In genomic region chr13:101883177-101883576, GRCm38 (mm10) we compare ENCODE assay signal across 31 mouse cellular contexts.
"Had no signal": no experiment of that assay in that cellular context is flagged by ENCODE, and none has a peak within 500 bp of the region (broad histone marks: within the 10 kb centered on the region; RNA-seq: fewer than 3 reads in every experiment).

No protein-coding gene starts in this region.

- H3K4me2 ChIP-seq: limb, embryonic 12.5 days; limb, embryonic 13.5 days; limb, embryonic 15.5 days; liver, embryonic 11.5 days; liver, embryonic 12.5 days; liver, embryonic 13.5 days; liver, embryonic 15.5 days; lung, embryonic 14.5 days; lung, embryonic 15.5 days; midbrain, embryonic 11.5 days; midbrain, embryonic 12.5 days; midbrain, embryonic 13.5 days; midbrain, embryonic 15.5 days had no signal

- H3K36me3 ChIP-seq: limb, embryonic 10.5 days; limb, embryonic 12.5 days; limb, embryonic 13.5 days; limb, embryonic 15.5 days; liver, embryonic 12.5 days; liver, embryonic 13.5 days; liver, embryonic 15.5 days; lung, embryonic 15.5 days; midbrain, embryonic 10.5 days; midbrain, embryonic 12.5 days; midbrain, embryonic 13.5 days; midbrain, embryonic 15.5 days had no signal

- H3K9me3 ChIP-seq: limb, embryonic 10.5 days; limb, embryonic 12.5 days; limb, embryonic 15.5 days; liver, embryonic 12.5 days; liver, embryonic 13.5 days; liver, embryonic 15.5 days; lung, embryonic 15.5 days; midbrain, embryonic 10.5 days; midbrain, embryonic 12.5 days; midbrain, embryonic 13.5 days; midbrain, embryonic 15.5 days had no signal

- H3K27ac ChIP-seq: limb, embryonic 10.5 days; limb, embryonic 12.5 days; limb, embryonic 13.5 days; limb, embryonic 15.5 days; liver, embryonic 12.5 days; liver, embryonic 13.5 days; liver, embryonic 14.5 days; liver, embryonic 15.5 days; lung, embryonic 15.5 days; macrophage; midbrain, embryonic 10.5 days; midbrain, embryonic 12.5 days; midbrain, embryonic 13.5 days; midbrain, embryonic 15.5 days had no signal

- H3K4me1 ChIP-seq: limb, embryonic 15.5 days; liver, embryonic 12.5 days; liver, embryonic 13.5 days; liver, embryonic 15.5 days; lung, embryonic 15.5 days; midbrain, embryonic 10.5 days; midbrain, embryonic 12.5 days; midbrain, embryonic 13.5 days; midbrain, embryonic 15.5 days had no signal

- DNase-seq: left cerebral cortex, postnatal 4 days; liver; liver, embryonic 13.5 days; liver, postnatal 0 days; lung, adult 18-20 months; lung, adult 2 months; lung, embryonic 14.5 days; lung, postnatal 10 days; lung, postnatal 14 days; lung, postnatal 36 days; lung, postnatal 4 days; midbrain, embryonic 14.5 days had no signal

- H3K4me3 ChIP-seq: limb, embryonic 10.5 days; limb, embryonic 12.5 days; limb, embryonic 13.5 days; limb, embryonic 15.5 days; liver, embryonic 12.5 days; liver, embryonic 13.5 days; liver, embryonic 15.5 days; lung, embryonic 15.5 days; megakaryocyte, embryonic 14.5 days; midbrain, embryonic 10.5 days; midbrain, embryonic 12.5 days; midbrain, embryonic 13.5 days; midbrain, embryonic 15.5 days; myocyte had no signal

- H3K27me3 ChIP-seq: limb, embryonic 12.5 days; limb, embryonic 13.5 days; limb, embryonic 15.5 days; liver, embryonic 13.5 days; liver, embryonic 15.5 days; lung, embryonic 15.5 days; megakaryocyte, embryonic 14.5 days; midbrain, embryonic 12.5 days; midbrain, embryonic 13.5 days; midbrain, embryonic 15.5 days had no signal

- H3K9ac ChIP-seq: limb, embryonic 12.5 days; limb, embryonic 13.5 days; limb, embryonic 15.5 days; liver, embryonic 12.5 days; liver, embryonic 13.5 days; liver, embryonic 14.5 days; liver, embryonic 15.5 days; liver, postnatal 0 days; lung, embryonic 14.5 days; lung, embryonic 15.5 days; midbrain, embryonic 12.5 days; midbrain, embryonic 13.5 days; midbrain, embryonic 15.5 days had no signal

- ATAC-seq: liver, embryonic 12.5 days; liver, postnatal 0 days; lung, postnatal 0 days; midbrain, embryonic 13.5 days; midbrain, embryonic 15.5 days; midbrain, embryonic 16.5 days had no signal
